Mouse (Mus musculus) c-Kit-positive CD71-negative TER-119-negative erythroid progenitor cells, embryonic 14.5 days (primary cell): ENCODE results near the gene Ms4a15.

Source experiments
- DNase-seq: peaks from one replicate; pipeline ENCODE4 v3.0.0-alpha.2; 2013; ENCODE audit warnings: low read depth

The Ms4a15 gene

DNA sequence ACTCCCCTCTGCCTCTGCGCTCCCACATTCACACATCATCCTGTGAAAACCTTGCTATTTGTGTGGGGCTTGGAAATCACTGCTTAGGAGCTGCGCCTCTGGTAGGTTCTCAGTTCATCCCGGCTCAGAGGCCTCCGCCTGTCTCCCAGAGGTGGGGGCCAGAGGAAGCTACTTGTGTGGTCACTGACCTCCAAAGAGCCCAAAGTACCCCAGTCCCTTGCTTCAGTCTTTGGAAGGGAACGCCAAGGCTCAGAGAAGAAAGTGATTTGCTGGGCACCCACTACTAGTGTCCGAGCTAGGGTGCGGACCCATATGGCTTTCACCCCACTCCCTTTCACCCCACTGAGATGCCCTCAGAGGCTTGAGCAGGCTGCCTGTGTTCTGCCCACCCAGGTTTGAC lies at the start of gene Ms4a15:
Gene Ms4a15 (minus strand): TSS at position 101 of the 400 bp plus-strand sequence.
- DNase-seq = no peak

DNA sequence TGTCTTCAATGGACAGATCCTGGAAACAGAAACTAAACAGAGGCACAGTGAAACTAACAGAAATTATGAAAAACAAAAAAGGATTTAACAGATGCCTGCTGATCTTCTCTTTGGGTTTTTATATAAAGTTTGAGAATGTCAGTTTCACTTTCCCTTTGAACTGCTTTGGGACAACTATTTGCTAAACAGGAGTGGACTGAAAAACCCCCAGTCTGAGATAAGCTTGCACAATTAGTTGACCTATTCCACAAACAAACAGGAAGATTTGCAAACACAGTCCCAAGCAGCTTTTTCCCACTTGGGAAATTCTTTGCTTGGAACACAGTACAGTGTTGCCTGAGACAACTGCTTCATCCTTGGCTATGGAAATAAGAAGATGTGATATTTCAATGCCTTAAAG lies 44.5 kb upstream of the Ms4a15 start:
- no peak for DNase-seq

DNA sequence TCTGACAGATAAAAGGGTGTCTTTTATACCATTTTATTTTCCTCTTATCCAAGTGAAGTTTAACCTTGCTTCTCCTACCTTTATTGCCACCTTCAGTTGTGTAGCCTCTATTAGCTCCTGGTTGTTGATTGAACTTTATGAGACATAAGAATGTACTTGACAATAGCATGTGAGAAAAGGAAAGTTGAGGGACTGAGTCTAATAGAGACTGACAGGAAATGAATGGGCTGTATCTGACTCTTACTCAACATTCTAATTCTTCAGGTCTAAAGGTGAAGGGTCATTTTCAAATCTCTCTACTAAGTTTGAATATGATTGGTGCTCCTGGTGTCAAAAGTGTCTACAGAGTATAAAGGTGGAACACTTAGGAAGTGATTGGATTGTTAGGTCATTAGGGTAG lies 29.3 kb upstream of the Ms4a15 start:
- no peak for DNase-seq

DNA sequence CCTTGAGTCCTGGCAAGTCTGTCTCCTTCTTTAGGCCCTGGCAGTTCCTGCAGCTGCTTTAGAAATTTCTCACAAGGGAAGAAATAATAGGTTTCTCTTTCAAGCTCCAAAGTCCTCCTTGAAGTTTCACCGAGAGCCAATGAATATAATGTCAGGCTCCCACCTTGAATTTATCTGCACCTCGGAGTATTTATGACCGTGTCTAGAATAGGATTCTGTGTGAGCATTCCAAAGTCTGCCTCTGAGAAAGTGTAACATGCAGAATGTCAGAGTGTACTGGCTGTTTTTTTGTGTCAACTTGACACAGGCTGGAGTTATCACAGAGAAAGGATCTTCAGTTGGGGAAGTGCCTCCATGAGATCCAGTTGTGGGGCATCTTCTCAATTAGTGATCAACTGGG lies 24.8 kb upstream of the Ms4a15 start, which contains the start of gene Ms4a18:
Gene Ms4a18 (minus strand): TSS at position 141 of the 400 bp plus-strand sequence.
- no peak for DNase-seq

DNA sequence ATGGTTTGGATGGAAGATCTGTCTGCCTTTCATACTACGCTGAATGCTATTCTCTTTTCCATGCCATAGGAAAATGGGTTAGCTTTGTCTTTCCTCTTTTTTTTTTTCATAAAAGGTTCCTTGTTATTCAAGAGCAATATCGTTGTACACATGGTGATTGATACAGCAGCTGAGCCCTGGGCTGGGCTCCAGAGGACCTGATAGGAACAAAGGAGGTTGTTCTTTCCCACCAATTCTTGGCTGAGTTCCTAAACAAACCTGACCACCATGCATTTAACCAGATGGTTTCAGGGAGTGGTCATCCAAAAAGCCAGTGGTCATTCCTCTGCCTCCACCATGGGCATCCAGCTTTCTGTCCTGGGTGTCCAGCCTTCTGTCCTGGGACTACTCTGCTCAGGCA lies 24.2 kb upstream of the Ms4a15 start:
- DNase-seq = no peak

DNA sequence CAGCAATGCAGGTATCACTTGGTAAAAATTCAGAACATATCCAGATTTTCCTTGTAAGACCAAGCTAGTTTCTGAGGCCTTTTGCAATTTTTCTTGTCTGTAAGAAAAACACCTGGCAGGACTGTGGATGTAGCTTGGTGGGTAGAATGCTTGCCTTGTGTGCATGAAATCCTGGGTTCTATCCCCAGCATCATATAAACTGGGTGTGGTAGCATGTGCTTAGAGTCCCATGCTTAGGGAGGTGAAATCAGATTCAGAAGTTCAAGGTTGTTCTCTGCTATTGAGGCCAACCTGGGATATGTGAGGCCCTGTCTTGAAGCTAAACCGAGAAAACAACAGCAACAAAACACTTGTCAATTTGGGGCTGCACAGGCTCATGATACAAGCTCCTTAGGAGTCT lies 22.9 kb upstream of the Ms4a15 start:
- no peak for DNase-seq

DNA sequence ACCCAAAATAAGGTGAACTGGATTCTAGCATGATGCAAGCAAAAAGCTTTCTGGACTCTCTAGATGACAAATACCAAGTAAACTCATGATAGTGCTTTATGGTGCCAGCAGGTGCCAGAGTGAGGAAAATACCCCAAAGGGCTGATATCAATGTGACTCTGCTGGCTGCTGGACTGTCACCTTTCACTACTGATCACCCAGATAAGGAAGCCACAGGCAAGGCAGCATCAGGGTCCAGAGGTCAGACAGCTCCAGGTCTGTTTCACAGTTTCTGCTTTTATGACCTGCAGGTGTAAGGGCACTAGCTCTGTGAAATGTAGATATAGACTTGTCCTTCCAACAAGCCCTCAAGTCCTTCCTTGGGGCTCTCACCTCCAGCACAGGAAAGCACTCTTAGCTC lies 22.4 kb upstream of the Ms4a15 start:
- no peak for DNase-seq

DNA sequence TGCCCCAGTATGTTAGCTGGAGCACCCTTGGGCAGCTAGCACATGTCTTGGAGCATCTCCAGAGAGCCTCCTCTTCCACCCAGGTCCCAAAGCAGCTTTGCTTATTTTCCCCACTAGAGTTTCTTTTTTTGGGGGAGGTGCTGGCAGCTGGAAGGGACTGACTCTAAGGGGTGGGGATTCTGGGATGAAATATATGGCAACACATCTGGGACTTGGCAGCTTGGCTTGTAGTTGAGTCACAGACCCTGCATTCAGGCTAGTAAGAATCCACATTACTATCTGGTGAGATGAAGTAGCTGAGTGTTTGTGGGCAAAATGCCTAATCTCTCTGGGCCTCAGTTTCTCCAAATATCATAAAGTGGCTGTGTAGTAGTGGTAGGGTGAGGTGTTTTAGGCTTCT lies 1.1 kb downstream of the Ms4a15 start:
- DNase-seq = no peak

DNA sequence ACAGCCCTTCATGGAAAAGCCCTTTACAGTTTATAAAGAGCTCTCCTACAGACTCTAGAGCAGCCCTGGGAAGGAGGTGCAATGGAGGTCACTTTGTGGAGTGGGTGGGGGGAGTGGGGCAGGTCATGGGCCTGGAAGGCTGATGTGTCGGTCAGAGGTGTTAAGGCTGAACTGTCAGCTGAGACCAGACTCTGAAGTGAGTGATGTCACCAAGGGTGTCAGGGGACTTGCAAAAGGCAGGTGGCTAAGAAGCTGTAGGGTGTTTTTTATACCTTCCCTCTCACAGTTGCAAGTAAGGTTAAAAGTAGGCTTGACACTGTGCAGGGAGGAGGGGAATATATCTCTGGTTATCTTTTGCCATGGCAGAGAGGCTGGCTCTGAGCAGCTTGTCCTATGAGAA lies 2.3 kb downstream of the Ms4a15 start:
- DNase-seq = no peak

DNA sequence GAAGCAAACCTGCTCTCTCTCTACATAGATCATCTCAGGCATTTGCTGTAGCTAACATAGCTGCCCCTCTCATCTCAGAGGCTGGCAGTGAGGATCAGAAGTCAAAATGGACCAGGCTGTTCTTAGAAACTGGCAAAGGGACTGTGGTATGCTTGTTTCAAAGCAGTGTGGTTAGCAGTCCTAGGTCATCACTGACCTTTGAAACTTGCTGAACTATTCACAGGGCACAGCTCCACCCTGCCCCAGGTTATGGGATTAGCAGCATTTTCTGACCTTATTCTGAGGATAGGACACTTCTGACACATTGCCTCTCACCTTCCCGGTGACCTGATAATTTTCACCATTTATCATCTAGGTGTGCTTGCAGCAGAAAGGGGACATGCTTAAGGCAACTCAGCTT lies 4.5 kb downstream of the Ms4a15 start:
- DNase-seq = no peak

DNA sequence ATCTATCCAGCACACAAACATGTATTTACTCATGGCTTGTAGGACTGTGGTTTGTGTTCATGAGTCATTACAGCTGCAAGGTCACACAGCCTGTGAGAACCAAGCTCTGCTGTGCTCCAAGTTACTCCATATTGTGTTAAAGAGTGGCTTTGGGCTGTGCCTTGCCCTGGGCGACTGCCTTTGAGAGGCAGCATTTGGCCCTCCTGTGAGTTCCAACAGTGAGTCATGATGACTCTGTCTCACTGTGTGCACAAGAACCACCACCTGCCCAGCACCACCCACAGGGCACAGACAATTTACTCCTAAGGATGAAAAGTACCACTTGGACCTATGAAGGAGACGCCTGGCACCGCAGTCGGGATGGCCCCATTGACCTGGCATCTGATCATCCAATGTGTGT lies 7.2 kb downstream of the Ms4a15 start:
- no peak for DNase-seq

DNA sequence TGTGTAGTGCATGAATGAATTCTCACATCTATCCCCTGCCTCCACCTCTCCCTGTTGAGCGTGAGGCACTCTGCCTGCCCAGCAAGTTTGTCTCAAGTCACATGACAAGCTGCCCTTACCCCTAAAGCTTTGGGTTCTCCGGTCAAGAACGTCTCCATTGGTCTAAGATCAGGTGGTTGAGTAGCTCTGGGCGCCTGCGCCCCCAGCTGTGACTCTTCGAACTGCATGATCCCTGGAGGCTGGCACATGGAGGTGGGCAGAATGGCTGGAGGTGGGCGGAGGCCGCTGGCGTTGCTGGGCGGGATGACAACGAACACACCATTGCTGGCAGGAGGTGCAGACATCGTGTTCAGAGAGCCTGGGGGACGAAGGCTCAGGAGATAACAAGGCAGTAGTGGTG lies 8.5 kb downstream of the Ms4a15 start:
- no peak for DNase-seq

DNA sequence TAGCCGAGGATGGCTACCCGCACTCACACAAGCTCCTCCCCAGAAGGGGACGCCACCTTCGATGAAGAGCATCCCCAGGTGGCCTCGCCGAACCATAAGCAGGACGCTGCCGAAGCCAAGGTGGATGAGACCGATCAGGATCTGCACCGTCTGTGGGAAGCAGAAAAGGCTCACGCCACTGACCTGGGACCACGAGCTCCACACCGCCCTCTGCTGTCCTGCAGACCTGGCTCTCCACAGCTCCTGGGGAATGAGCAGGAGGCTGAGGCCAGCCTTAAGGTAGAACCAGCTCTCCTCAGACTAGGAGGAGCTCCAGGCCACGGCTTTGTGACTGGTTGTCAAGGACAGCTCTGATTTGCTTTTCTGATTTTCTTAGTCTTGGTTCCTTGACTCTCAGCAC lies 9.9 kb downstream of the Ms4a15 start:
- DNase-seq = no peak

DNA sequence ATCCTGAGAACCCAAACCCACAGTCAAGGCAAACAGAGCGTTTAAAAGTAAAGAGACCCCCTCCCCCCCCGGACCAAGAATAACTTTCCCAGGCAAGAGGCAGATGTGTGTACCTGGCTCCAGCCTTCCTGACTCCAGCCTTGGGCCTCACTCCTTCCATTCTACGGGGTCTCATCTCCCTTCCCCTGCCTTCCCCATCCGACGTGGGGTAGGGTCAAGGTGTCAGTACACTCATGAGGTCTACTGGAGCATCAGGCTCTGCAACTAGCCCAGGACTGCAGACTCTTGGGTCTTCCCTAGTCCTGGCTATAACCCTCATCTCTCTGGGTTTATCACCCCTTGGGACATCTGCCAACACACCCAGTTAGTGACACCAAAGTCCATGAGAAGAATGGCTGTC lies 12.8 kb downstream of the Ms4a15 start:
- DNase-seq = no peak

DNA sequence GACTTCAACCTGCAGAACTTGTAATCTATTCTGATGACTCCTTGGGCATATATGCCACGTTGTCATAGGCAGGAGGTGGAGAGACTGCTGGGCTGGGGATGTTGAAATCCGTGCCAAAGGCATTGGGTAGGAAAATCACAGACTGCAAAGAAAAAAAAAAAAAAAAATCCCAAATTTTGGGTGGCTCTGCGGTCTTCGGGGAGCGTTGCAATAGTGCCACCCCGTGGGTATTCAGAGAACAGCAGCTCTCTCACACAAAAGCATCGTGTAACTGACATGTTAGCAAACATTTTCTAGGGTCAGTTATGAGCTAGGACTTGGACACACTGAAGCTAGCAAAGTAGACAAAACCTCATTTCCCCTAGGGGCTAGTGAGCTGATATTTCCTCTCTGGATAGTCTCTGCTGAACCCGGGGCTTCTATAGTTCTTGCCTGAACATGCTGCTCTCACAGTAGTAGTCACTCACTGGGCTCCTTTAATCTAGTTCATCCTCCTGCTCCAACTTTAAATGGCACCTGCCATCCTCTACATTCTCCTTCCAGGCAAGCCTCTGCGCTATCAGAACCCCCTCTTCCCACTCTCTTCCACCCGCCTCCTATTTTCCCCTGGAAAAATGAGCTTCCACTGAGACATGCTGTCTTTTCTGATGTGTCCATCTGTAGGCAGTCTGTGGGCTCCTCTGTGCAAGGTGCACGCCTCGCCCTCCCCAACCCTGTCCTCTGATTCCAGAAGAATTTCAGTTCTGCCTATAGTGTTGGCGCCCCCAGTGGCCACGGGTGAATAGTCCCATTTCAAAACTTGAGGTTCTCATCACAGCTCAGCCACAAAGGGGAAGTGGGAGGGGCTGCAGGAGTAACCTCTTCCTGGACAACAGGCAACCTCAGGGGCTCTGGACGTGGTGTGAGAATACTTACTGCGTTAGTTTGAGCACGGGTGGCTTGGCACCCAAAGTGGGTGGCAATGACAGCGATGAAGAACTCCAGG lies 13.6 kb downstream of the Ms4a15 start:
- DNase-seq = peak; percentile 93

DNA sequence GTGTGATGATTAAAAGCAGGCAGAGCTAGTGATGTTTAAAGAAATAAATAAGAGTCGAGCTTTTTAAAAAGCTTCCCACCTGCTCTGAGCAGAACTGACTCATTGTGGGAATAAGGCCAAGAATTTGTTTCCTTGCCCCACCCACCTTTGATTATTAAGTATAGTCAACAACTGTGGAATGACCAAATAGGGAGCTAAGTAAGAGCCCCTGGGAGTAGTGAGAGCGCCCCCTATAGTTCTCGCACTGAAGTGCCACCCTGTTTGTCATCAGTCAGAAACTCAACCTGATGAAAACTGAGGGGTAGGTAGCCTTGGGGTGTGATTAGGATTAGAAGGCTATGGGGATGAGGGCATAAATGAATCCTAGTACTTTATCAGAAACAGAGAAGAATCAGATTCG lies 16.7 kb downstream of the Ms4a15 start:
- DNase-seq = no peak

DNA sequence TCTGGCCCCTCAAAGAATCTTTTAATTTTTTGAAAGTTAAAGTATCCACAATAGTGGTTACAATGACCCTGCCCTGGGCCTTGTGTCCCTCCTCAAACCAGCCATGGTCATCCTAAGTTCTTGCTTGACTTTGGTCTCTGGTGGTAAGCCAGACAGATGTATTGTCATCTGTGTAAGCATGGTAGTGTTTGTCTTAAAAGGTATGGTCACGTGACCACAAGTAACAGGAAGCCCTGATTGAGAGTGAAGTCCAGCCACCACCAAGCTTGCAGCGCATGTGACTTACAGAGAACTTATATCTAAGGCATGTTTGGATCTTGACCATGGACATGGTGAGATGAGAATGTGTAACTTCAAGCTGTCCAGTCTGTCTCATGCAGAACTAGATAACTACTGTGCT lies 17.9 kb downstream of the Ms4a15 start:
- no peak for DNase-seq

DNA sequence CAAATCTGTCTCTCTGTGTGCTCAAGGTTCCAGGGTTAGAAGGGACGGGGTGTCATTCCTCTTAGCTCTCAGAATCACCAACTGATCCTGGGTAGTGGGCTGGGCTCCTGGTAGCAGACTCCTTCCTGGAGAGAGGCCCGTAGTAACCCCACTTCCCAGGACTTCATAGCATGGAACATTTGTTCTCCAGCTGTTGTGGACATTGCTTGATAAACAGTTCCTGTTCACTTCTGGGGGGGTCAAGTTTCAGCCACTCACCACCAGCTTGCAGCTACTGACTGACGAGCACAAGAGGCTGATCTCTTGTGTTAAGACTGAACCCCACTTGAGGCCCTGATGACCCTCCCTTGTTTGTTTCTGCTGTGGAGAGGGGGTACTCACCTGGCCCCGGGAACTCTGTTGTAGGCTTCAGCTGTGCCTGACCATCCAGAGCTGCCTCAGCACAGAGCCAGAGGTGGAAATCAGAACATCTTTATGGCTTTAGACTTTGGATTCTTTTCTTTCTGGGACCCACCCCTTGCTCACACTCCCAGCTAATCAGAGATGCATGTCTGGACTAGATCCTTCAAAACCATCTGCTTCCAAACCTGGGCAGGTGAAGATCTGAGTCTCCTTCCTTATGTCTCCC lies 18.7 kb downstream of the Ms4a15 start, which contains the start of gene Ms4a10:
Gene Ms4a10 (minus strand): TSS at position 433 of the 628 bp plus-strand sequence.
- no peak for DNase-seq

DNA sequence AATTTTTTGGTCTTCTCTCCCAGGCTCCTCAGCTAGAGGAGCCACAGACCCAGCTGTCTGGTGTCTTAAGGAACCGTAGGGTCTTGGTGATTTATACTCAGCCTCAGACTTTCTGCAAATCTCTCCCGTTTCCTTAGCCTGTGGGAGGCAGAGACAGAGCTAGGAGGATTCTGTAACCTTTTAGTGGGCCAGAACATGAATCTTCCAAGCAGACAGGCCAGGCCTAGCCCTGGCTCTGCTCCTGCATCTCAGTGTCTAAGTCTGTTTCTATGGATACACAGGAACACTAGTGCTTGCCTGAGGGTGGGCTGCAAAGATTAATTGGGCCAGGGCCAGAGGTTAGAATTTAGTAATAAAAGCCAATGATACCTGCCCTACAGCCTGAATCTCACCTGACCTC lies 19.9 kb downstream of the Ms4a15 start:
- DNase-seq = no peak

DNA sequence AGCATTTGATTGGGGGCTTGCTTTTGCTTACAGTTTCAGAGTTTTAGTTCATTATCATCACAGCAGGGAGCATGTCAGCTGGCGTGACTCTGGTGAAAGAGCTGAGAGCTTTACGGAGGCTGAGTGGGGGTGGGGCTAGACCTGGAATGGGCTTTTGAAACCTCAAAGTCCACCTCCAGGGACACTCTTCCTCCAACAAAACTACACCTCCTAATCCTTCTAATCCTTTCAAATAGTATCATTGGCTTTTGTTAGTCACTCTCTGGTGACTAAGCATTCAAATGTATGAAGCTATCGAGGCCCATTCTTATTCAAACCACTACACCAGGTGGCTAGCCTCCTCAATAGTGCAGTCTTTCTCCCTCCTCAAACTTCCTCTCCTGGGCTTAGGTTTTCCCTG lies 20.4 kb downstream of the Ms4a15 start:
- no peak for DNase-seq

DNA sequence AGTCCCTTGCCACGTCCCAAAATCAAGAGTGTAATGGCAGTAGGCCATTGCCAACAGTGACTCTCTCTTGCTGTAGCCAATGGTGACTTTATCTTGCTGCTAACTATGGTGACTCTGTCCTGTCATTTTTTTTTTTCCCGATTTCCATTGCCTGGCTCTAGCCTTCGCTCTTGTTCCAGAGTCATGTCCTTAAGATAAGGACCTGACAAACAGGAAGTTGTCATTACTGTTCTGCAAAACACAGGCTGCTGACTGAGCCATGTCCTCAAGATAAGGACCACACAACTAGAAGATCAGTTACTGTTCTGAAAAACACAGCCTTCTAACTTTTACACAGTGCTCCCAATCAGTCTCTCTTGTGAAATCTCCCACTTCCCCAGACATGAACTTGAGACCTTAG lies 22.6 kb downstream of the Ms4a15 start:
- no peak for DNase-seq

DNA sequence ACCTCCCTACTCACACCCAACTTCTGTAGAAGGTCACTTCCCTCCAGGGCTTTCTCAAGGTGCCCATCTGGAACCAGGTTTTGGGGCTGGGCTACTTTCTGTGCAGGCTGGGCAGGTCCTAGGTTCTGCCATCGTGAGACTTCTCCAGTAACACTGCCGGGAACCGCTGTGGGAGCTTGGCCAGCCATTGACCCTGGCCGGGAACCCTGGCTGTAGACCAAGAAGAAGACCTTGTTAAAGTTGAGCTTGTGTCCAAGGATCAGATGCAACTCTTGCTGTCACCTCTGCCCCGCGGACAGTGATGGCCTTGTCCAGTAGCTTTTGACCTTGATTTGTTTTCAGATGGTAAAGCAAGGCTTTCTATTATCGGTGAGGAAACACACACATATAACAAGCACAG lies 24.5 kb downstream of the Ms4a15 start:
- DNase-seq = no peak

DNA sequence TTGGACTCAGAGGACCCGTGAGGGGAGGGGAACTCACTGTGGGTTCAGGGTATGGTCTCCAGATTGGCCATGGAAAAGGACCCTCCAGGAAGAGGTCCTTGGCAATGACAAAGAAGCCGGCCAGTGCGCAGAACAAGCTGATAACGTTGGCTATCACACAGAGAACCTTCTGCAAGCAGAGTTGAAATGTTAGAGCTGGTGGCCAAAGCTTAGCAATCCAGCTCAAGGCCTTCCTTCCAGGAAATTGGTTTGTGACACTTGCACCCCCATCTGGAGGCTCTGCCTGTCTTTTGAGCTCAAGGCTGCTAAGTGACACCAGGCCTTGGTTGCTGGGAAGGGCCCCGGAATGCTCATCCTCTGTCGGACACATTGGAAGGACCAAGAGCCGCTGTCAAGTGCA lies 27.3 kb downstream of the Ms4a15 start:
- no peak for DNase-seq

DNA sequence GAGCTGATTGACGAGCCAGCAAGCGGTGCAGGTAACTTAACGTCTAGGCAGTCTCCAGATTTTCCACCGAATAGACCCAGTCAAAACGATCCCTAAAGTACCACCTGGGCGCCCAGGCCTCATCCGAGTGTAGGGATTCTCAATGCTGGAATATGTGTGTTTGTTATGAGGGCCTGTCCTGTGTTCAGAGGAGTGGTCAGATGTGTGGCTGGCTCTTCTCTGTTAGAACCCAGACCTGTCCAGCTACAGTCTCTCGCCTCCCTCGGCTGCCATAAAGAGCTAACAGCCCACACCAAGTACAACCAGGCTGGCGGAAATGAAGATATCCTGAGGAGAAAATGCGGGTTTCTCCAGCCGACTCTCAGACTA lies 33.1 kb downstream of the Ms4a15 start:
- DNase-seq = no peak
